ENCODE assay signal across 8 mouse cellular contexts in genomic region chr14:121365390-121365789, GRCm38 (mm10). TPM values are rescaled to one million over a fixed set of nuclear protein-coding genes. Genes with fewer than 3 reads are reported as not detected.
A peak's percentile ranks its signal among the peaks of the same experiment; 100 is the strongest.
DNase-seq lines count a peak whose midpoint lies in the region; ATAC-seq lines count a peak whose summit lies in the region.
"Had no signal": no experiment of that assay in that cellular context is flagged by ENCODE, and none has a peak within 500 bp of the region (broad histone marks: within the 10 kb centered on the region; RNA-seq: fewer than 3 reads in every experiment).

No protein-coding gene starts in this region.

- H3K27ac ChIP-seq in midbrain, embryonic 12.5 days (replicated peaks): no peak overlapping the region
- no peak overlapping the region for H3K27ac ChIP-seq in midbrain, embryonic 11.5 days (ENCODE audit: low read depth, low read length)
- H3K27ac ChIP-seq in forebrain, embryonic 15.5 days (replicated peaks): 0 out of 2 replicates have a peak overlapping the region, but pooled peaks have one; percentile 11
- peak overlapping the region; percentile 67; the same call in 1 of the 2 replicates for H3K27ac ChIP-seq in limb, embryonic 10.5 days
- H3K27ac ChIP-seq in stomach, embryonic 16.5 days (ENCODE audit: low read length): peak overlapping the region; percentile 56
- H3K27ac ChIP-seq: hindbrain, embryonic 15.5 days had no signal

- H3K9me3 ChIP-seq in midbrain, embryonic 12.5 days: 0 out of 2 replicates have a peak, but pooled peaks cover 7% of the 10 kb centered on the region
- H3K9me3 ChIP-seq in midbrain, embryonic 11.5 days (ENCODE audit: control insufficient read depth, low read length): no peaks in the 10 kb centered on the region
- H3K9me3 ChIP-seq in forebrain, embryonic 15.5 days: no peaks in the 10 kb centered on the region
- no peaks in the 10 kb centered on the region for H3K9me3 ChIP-seq in limb, embryonic 10.5 days (replicated peaks)
- no peaks in the 10 kb centered on the region for H3K9me3 ChIP-seq in stomach, embryonic 16.5 days (replicated peaks; ENCODE audit: control insufficient read depth, low read length)
- H3K9me3 ChIP-seq: hindbrain, embryonic 15.5 days had no signal

- ATAC-seq in midbrain, embryonic 12.5 days (ENCODE audit: low FRiP score, low read depth): 0 out of 2 replicates have a peak, but pooled peaks have one; percentile 13
- no peak for ATAC-seq in midbrain, embryonic 11.5 days (ENCODE audit: low FRiP score)
- ATAC-seq in forebrain, embryonic 15.5 days (replicated peaks): peak; percentile 39; the same call in 1 of the 2 replicates
- ATAC-seq in stomach, embryonic 16.5 days (ENCODE audit: insufficient read depth, low FRiP score): no peak

- DNase-seq in midbrain, embryonic 11.5 days (ENCODE audit: low spot score, missing footprints): no peak
- DNase-seq in limb, embryonic 10.5 days (ENCODE audit: low spot score): no peak
- no peak for DNase-seq in left cerebral cortex, postnatal 10 days (ENCODE audit: extremely low spot score in 1 of 2, low spot score in 2 of 2)
- DNase-seq in kidney, adult 11 months: no peak

- peaks cover 5% of the 10 kb centered on the region; the same call in 1 of the 2 replicates for H3K36me3 ChIP-seq in midbrain, embryonic 12.5 days
- H3K36me3 ChIP-seq in midbrain, embryonic 11.5 days (ENCODE audit: control insufficient read depth, insufficient read depth, low read length): 0 out of 2 replicates have a peak, but pooled peaks cover 2% of the 10 kb centered on the region
- no peaks in the 10 kb centered on the region for H3K36me3 ChIP-seq in forebrain, embryonic 15.5 days
- peaks cover 51% of the 10 kb centered on the region for H3K36me3 ChIP-seq in limb, embryonic 10.5 days
- no peaks in the 10 kb centered on the region for H3K36me3 ChIP-seq in stomach, embryonic 16.5 days (ENCODE audit: control insufficient read depth, insufficient read depth, low read length)
- H3K36me3 ChIP-seq: hindbrain, embryonic 15.5 days had no signal

- no peaks in the 10 kb centered on the region for H3K27me3 ChIP-seq in midbrain, embryonic 12.5 days
- no peaks in the 10 kb centered on the region for H3K27me3 ChIP-seq in midbrain, embryonic 11.5 days (ENCODE audit: control insufficient read depth, insufficient read depth, low read length)
- H3K27me3 ChIP-seq in forebrain, embryonic 15.5 days: no peaks in the 10 kb centered on the region
- H3K27me3 ChIP-seq in limb, embryonic 10.5 days (ENCODE audit: low read depth, poor library complexity, severe bottlenecking): no peaks in the 10 kb centered on the region
- no peaks in the 10 kb centered on the region for H3K27me3 ChIP-seq in stomach, embryonic 16.5 days (ENCODE audit: control insufficient read depth, insufficient read depth, low read length)
- H3K27me3 ChIP-seq: hindbrain, embryonic 15.5 days had no signal

- H3K9ac ChIP-seq in midbrain, embryonic 12.5 days (replicated peaks): no peak overlapping the region
- no peak overlapping the region for H3K9ac ChIP-seq in midbrain, embryonic 11.5 days (ENCODE audit: low read length)
- no peak overlapping the region for H3K9ac ChIP-seq in forebrain, embryonic 15.5 days (replicated peaks)
- no peak overlapping the region for H3K9ac ChIP-seq in stomach, embryonic 16.5 days (ENCODE audit: low read length)
- H3K9ac ChIP-seq: hindbrain, embryonic 15.5 days had no signal

- intact Hi-C loops in left cerebral cortex, postnatal 10 days (cut with DNase I): no loop called here

- WGBS in midbrain, embryonic 12.5 days: 90% methylated on average over 7 of the region's 7 CpGs
- WGBS in midbrain, embryonic 11.5 days: 91% methylated on average over 7 of the region's 7 CpGs
- WGBS in forebrain, embryonic 15.5 days: 66% methylated on average over 7 of the region's 7 CpGs
- whole genome bisulfite sequencing in limb, embryonic 10.5 days: 80% methylated on average over 7 of the region's 7 CpGs
- WGBS in stomach, embryonic 16.5 days: 51% methylated on average over 7 of the region's 7 CpGs

- peaks cover 50% of the 10 kb centered on the region for H3K4me1 ChIP-seq in midbrain, embryonic 12.5 days
- peaks cover 3% of the 10 kb centered on the region; the same call in 1 of the 2 replicates for H3K4me1 ChIP-seq in midbrain, embryonic 11.5 days (ENCODE audit: control insufficient read depth, insufficient read depth, low read length)
- H3K4me1 ChIP-seq in forebrain, embryonic 15.5 days: peaks cover 26% of the 10 kb centered on the region
- H3K4me1 ChIP-seq in limb, embryonic 10.5 days: peaks cover 51% of the 10 kb centered on the region
- H3K4me1 ChIP-seq in stomach, embryonic 16.5 days (ENCODE audit: control insufficient read depth, insufficient read depth, low read length): peaks cover 74% of the 10 kb centered on the region

- no peak overlapping the region for H3K4me3 ChIP-seq in midbrain, embryonic 12.5 days
- no peak overlapping the region for H3K4me3 ChIP-seq in midbrain, embryonic 11.5 days (ENCODE audit: low read depth, low read length)
- no peak overlapping the region for H3K4me3 ChIP-seq in forebrain, embryonic 15.5 days
- no peak overlapping the region for H3K4me3 ChIP-seq in limb, embryonic 10.5 days
- H3K4me3 ChIP-seq in stomach, embryonic 16.5 days (replicated peaks; ENCODE audit: low read length): no peak overlapping the region
- H3K4me3 ChIP-seq: hindbrain, embryonic 15.5 days had no signal

- H3K4me2 ChIP-seq in midbrain, embryonic 12.5 days (replicated peaks): no peak overlapping the region
- H3K4me2 ChIP-seq in midbrain, embryonic 11.5 days: no peak overlapping the region
- H3K4me2 ChIP-seq in forebrain, embryonic 15.5 days (replicated peaks): no peak overlapping the region
- H3K4me2 ChIP-seq in stomach, embryonic 16.5 days (ENCODE audit: low read depth, low read length): 0 out of 2 replicates have a peak overlapping the region, but pooled peaks have one; percentile 39
- H3K4me2 ChIP-seq: hindbrain, embryonic 15.5 days had no signal

RNA-seq across cellular contexts. Expression of gene Stk24, which starts 14.4 kb away (rescaled TPM):
- polyA plus RNA-seq in midbrain, embryonic 12.5 days (2016; fragmentation: Nextera tagmentation; extraction: Ambion mirVana): 41.1 and 43.3 TPM in 2 replicates
- polyA plus RNA-seq in midbrain, embryonic 11.5 days (2014; fragmentation: Nextera tagmentation; extraction: Ambion mirVana): 40.4 and 43.5 TPM in 2 replicates
- polyA plus RNA-seq in forebrain, embryonic 15.5 days (2015; fragmentation: Nextera tagmentation; extraction: Ambion mirVana): 23.3 and 24.4 TPM in 2 replicates
- 43.2 and 43.8 TPM in 2 replicates for polyA plus RNA-seq in limb, embryonic 10.5 days (2016; fragmentation: Nextera tagmentation; extraction: Ambion mirVana)
- polyA plus RNA-seq in stomach, embryonic 16.5 days (2015; fragmentation: Nextera tagmentation; extraction: Ambion mirVana): 33.2 and 33.6 TPM in 2 replicates
- 10 to 100 TPM; 46.1 to 49.5 TPM for total RNA-seq in left cerebral cortex, postnatal 10 days (2021)

Comparison
In these comparisons a context has a peak if more than half of its experiments do, and no peak if none do; other contexts are left out.
1. ATAC-seq: peak in midbrain, embryonic 12.5 days (single experiment) and forebrain, embryonic 15.5 days (single experiment); none in midbrain, embryonic 11.5 days (single experiment) and stomach, embryonic 16.5 days (single experiment).
2. H3K27ac ChIP-seq: peak in forebrain, embryonic 15.5 days (single experiment), limb, embryonic 10.5 days (single experiment) and stomach, embryonic 16.5 days (single experiment); none in midbrain, embryonic 12.5 days (single experiment) and midbrain, embryonic 11.5 days (single experiment).